Mouse (Mus musculus) lung, adult 2 months (tissue): ENCODE results near the gene Med16. TPM values are rescaled to one million over a fixed set of nuclear protein-coding genes. Genes with fewer than 3 reads are reported as not detected.

Source experiments
- DNase-seq: peaks from one replicate; pipeline ENCODE4 v3.0.0; 2022
- H3K4me1 ChIP-seq: fragments of 200-500 bp; 2 replicates; pipeline ENCODE4 v1.6.1; 2011; ENCODE audit warnings: low read length; ENCODE audit not compliant: control insufficient read depth, insufficient read depth
- H3K4me3 ChIP-seq: fragments of 200-500 bp; replicated peaks from 2 replicates; pipeline ENCODE3; 2011; ENCODE audit warnings: low read depth, mild to moderate bottlenecking, control low read depth, low read length; ENCODE audit errors: extremely low read depth
- CTCF ChIP-seq: fragments of 200-500 bp; IDR thresholded peaks from 2 replicates; pipeline ENCODE4 v1.5.1; 2011; ENCODE audit warnings: mild to moderate bottlenecking, low read length, control low read depth; ENCODE audit not compliant: insufficient read depth
- POLR2A ChIP-seq: fragments of 200-500 bp; IDR thresholded peaks from 2 replicates; pipeline ENCODE4 v1.6.1; 2011; ENCODE audit warnings: low read depth, mild to moderate bottlenecking, control low read depth, low read length, borderline replicate concordance; ENCODE audit errors: extremely low read depth
- WGBS: fragments of 180-500 bp; shearing (Covaris S2); methylation state at CpG from one replicate; pipeline ENCODE4 v1.1.7; 2018; 5-methylcytosine and 5-hydroxymethylcytosine counted together
- polyA plus RNA-seq: library from polyadenylated mRNA; depleted of rRNA; stranded (reverse); fragments of >200 nt; gene quantifications from 2 replicates; pipeline ENCODE4 v1.2.3, GENCODE M21; 2012

The Med16 gene
- polyA plus RNA-seq, 1 experiment: 76.2 TPM

DNA sequence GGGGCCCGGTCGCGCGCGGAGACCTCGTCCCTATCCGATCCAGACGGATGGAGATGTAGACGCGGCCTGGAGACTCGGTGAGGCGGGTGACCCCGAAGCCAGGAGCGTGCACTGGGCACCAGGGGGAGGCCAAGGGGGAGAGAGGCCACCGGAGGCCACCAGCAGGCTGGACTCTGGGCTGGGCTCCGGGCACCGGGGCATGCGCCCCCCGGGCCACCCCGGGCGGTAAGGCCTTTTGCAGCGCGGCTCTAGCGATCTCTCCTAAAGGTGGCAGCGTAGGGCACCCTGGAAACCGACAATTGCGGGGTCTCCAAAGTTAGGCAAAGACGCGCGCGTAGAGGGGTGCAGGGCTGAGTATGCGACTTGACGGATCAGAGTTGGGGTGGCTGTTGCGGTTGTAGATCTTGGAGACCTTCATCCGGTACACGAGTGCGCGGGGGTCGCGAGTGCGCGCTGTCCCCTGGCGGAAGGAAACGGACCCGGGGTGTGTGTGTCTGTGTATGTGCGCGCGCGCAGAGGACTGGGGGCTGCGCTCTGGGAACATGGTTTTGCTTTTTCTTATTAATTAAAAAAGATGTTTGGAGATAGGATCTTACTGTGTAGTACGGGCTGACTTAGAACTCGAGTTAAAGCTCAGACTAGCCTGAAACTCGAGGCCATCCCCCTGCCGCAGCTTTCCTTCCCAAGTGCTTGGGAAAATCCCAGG, 18.8 kb upstream of the Med16 start:
- under 1% methylated on average over 54 of the region's 54 CpGs for WGBS
- DNase-seq: no peak
- H3K4me1 ChIP-seq: peaks cover 12% of the 10 kb centered on the region; the same call in 1 of the 2 replicates
- TF ChIP-seq POLR2A (no peak), CTCF (no peak)
- H3K4me3 ChIP-seq: peak overlapping the region; percentile 78

DNA sequence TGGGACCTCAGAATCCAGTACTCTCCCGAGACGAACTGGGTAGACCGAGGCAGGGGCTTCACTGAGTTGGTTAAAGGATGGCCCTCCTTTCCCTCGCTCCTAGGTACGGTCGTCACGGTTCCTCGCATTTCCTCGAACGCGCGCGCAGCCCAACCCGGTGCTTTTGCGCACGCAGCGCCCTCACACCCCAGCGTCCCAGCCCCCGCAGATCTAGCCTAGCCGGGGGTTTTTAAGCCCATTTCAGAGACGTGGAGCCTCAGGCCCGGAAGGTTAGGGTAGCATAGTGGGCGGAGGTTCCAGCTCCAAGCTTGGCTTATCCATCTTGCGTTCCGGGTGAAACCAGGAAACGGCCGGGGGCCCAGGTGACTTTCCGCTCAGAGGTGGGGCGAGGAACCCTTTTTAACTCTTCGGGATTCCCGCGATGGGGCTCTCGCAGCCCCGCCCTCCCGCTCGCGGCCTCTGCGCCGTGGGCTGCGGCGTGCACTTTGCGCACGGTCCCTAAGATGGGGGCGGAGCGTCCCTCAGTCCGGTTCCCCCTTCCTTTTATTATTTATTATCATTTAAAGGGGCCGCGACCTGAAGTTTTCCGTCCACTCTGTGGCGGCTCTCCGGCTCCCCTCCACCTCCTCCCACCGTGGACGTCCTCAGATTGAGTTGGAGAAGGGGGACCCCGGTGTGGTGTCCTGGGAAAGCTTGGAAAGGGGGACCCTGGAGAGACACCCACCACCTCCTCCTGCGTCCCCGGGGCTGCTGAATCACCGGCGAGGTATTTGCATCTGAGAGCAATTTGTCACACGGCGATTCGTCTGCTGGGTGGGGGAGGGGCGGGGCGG, 18.0 kb upstream of the Med16 start, which contains the start of gene Arid3a:
Gene Arid3a (plus strand): TSS at position 553 of the 833 bp plus-strand sequence.
- Histone ChIP-seq H3K4me1 (peaks cover 7% of the 10 kb centered on the region; the same call in 1 of the 2 replicates), H3K4me3 (peak within 1 kb of the TSS; percentile 78)
- 1% methylated on average over 63 of the region's 63 CpGs for WGBS
- TF ChIP-seq CTCF: no peak
- 0 out of 2 replicates have a peak, but pooled peaks have one; percentile 15 for TF ChIP-seq POLR2A
- DNase-seq: peak; percentile 89

DNA sequence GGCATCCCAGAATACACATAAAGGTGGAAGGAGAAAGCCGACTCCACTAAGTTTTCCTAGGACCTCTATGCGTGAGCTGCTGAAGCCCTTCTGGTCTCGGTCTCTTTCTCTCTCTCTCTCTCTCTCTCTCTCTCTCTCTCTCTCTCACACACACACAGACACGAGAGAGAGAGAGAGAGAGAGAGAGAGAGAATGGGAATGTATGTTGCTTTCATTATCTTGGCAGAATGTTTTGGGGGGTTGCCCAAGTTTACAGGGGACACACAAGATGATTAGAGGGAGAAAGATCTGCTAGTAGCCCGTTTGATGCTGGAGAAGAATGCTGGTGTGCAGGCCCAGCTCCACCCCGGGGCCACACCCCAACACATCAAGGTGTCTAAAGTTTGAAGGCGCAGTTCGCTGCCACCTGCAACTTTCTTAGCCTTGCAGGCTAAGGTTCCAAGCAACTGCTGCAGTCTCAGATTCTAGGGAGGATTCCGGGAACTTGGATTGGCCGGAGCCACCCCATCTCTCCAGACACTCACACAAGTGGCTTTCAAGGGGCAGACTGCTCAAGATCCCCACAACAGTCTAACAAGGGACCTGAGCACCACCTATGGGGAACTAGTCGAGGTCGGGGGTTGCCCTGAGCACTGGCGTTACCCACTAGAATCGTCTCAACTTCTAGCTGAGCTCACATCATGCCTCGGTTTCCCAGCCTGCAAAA, 17.2 kb upstream of the Med16 start:
- WGBS: 8% methylated on average over 15 of the region's 15 CpGs
- DNase-seq: no peak
- TF ChIP-seq CTCF: no peak
- no peak for TF ChIP-seq POLR2A
- peak overlapping the region; percentile 78 for H3K4me3 ChIP-seq
- H3K4me1 ChIP-seq: peaks cover 7% of the 10 kb centered on the region; the same call in 1 of the 2 replicates

DNA sequence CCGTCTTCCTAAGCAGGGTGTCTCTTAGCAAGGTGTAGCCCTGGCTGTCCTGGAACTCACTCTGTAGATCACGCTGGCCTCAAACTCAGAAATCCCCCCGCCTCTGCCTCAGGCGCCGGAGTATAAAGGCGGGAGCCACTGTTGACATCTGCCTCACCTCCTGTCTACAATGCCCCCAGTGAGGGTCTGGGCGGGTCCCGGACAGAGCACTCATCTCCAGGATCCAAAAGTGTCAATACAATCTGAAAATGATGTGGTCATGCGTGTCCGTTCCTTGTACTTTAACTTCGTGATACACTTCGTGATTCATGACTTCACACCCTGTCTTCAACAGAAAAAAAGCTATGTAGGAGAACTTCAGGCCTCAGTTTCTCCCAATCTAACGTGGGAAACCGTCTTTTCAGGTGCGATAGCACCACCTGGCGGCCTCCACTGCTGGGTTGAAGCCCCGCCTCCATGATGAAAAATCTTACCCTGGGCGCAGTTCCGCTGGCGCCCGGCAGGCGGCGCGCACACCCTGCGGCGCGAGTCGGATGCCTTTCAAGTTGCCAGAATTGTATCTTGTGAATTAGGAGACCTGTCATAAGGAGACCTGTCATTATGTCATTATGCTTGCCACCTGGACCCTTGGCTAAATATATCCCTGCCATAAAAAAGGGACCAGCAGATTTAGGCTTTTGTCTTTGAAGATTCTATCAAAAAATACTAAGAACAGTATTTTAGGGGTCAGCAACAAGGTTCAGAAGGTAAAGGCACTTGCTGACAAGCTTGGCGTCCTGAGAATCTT, 16.5 kb upstream of the Med16 start:
- H3K4me1 ChIP-seq: peaks cover 7% of the 10 kb centered on the region; the same call in 1 of the 2 replicates
- DNase-seq: peak; percentile 94
- TF ChIP-seq POLR2A (no peak), CTCF (peak; percentile 91)
- no peak overlapping the region for H3K4me3 ChIP-seq
- 10% methylated on average over 29 of the region's 29 CpGs for WGBS

DNA sequence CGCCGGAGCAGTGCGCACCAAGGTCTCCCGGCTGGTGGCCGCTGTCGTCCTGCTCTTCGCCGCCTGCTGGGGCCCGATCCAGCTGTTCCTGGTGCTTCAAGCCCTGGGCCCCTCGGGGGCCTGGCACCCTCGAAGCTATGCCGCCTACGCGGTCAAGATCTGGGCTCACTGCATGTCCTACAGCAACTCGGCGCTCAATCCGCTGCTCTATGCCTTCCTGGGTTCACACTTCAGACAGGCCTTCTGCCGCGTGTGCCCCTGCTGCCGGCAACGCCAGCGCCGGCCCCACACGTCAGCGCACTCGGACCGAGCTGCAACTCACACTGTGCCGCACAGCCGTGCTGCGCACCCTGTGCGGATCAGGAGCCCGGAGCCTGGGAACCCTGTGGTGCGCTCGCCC, 12.8 kb upstream of the Med16 start:
- 20% methylated on average over 34 of the region's 34 CpGs for WGBS
- peaks cover 12% of the 10 kb centered on the region for H3K4me1 ChIP-seq
- TF ChIP-seq CTCF (no peak), POLR2A (no peak)
- DNase-seq: no peak
- no peak overlapping the region for H3K4me3 ChIP-seq

DNA sequence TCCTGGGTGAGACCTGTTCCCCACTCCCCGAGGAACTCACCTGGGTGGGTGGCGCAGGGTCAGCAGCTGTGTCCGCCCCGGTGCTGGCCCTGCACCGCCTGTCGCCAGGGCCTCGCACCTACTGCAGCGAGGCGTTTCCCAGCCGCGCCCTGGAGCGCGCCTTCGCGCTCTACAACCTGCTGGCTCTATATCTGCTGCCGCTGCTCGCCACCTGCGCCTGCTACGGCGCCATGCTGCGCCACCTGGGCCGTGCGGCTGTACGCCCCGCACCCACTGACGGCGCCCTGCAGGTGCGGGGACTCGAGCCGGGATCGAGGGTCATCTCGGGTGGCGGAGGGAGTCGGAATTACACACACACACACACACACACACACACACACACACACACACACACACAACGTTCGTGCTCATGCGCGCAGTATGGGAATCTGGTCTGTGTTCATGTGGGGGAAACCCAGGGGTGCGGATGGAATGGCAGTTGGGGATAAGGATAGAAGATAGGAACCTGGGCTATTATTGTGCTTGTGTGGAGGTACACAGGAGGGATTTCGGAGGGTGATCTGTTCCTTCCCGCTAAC, 12.3 kb upstream of the Med16 start, which contains the start of gene R3hdm4:
Gene R3hdm4 (minus strand): TSS at position 251 of the 578 bp plus-strand sequence.
- H3K4me1 ChIP-seq: peaks cover 10% of the 10 kb centered on the region
- H3K4me3 ChIP-seq: no peak within 1 kb of the TSS
- 16% methylated on average over 41 of the region's 41 CpGs for WGBS
- DNase-seq: no peak
- TF ChIP-seq CTCF (no peak), POLR2A (no peak)

DNA sequence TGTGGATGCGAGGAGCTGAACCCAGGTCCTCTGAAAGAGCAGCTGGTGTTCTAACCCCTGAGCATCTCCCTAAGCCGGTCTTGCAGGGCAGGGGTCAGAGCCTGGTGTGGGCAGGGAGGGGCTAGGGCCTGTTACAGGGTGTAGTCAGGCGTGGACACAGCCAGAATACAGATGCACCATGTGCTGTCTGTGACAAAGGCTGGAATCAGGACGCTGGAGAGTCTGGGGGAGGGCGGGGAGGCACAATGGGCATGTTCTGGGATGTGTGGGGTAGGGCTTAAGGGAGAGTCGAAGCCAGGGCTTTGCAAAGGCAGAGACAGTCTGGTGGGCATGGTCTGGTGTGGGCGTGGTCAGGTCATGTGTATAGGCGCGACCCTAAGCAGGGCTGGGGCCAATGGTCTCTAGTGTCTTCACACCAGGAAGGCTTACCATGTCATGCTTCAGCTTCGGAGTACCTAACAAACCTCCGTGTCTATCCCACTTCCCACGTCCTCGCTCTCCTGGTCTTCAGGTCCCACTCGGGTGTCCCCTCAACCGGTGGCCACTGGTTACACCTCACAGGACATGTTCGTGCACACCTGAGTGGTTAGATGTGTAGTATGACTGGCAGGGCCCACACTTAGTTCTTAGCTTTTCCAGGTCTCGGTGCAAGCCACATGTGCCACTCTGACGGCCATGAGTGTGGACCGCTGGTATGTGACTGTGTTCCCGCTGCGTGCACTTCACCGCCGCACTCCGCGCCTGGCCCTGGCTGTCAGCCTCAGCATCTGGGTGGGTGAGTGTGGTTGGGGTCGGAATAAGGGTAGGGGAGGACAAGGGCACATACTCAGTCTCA, 11.6 kb upstream of the Med16 start:
- 31% methylated on average over 26 of the region's 26 CpGs for WGBS
- no peak overlapping the region for H3K4me3 ChIP-seq
- no peak for DNase-seq
- TF ChIP-seq POLR2A: no peak
- no peak for TF ChIP-seq CTCF
- H3K4me1 ChIP-seq: peaks cover 13% of the 10 kb centered on the region

DNA sequence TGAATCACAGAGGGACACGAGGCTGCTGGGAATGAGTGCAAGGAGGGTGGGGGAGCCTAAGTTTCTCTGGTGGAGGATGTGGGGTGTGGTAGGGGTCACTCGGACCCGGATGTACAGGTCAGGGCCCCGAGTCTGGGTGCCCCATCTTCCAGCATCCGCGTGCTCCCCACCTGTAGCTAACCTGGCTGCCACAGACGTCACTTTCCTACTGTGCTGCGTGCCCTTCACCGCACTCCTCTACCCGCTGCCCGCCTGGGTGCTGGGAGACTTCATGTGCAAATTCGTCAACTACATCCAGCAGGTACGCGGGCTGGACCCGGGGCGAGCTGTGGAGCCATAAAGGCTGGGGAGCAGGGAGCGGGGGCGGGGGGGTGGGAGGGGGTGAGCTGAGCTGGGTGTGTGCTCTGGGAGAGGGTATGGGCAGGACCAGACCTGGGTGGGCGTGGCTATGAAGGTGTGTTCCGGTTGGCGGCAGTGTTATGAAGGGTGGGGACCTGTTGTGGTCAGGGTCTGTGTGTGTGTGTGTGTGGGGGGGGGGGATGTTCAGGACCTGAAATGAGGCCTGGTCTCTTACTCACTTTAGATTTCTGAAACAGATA, 10.6 kb upstream of the Med16 start:
- H3K4me3 ChIP-seq: peak overlapping the region; percentile 42
- WGBS: 16% methylated on average over 21 of the region's 21 CpGs
- TF ChIP-seq CTCF (no peak), POLR2A (no peak)
- DNase-seq: no peak
- H3K4me1 ChIP-seq: peaks cover 13% of the 10 kb centered on the region
